Comparison of ENCODE assay signal across 21 mouse cellular contexts in genomic region chr1:82253789-82254445, GRCm38 (mm10). TPM values are rescaled to one million over a fixed set of nuclear protein-coding genes. Genes with fewer than 3 reads are reported as not detected.
DNase-seq lines count a peak whose midpoint lies in the region; ATAC-seq lines count a peak whose summit lies in the region.
"Had no signal": no experiment of that assay in that cellular context is flagged by ENCODE, and none has a peak within 500 bp of the region (broad histone marks: within the 10 kb centered on the region; RNA-seq: fewer than 3 reads in every experiment).

No protein-coding gene starts in this region.

- H3K4me3 ChIP-seq in embryonic facial prominence, embryonic 13.5 days, result no peak overlapping the region
- no peak overlapping the region for H3K4me3 ChIP-seq in embryonic facial prominence, embryonic 10.5 days
- no peak overlapping the region for H3K4me3 ChIP-seq in hindbrain, embryonic 16.5 days (ENCODE audit: low read length)
- no peak overlapping the region for H3K4me3 ChIP-seq in hindbrain, embryonic 10.5 days
- H3K4me3 ChIP-seq in lung, embryonic 16.5 days (ENCODE audit: low read length), result no peak overlapping the region
- H3K4me3 ChIP-seq: myocyte; neural tube, embryonic 15.5 days had no signal

- no peaks in the 10 kb centered on the region for H3K27me3 ChIP-seq in embryonic facial prominence, embryonic 13.5 days
- H3K27me3 ChIP-seq in embryonic facial prominence, embryonic 10.5 days (replicated peaks; ENCODE audit: low read depth, poor library complexity, severe bottlenecking), result no peaks in the 10 kb centered on the region
- no peaks in the 10 kb centered on the region for H3K27me3 ChIP-seq in hindbrain, embryonic 16.5 days (replicated peaks; ENCODE audit: control insufficient read depth, insufficient read depth, low read length)
- H3K27me3 ChIP-seq in hindbrain, embryonic 10.5 days (ENCODE audit: insufficient read depth, poor library complexity, severe bottlenecking), result no peaks in the 10 kb centered on the region
- no peaks in the 10 kb centered on the region for H3K27me3 ChIP-seq in lung, embryonic 16.5 days (ENCODE audit: control insufficient read depth, insufficient read depth, low read depth, low read length)
- H3K27me3 ChIP-seq: neural tube, embryonic 15.5 days had no signal

- WGBS in embryonic facial prominence, embryonic 13.5 days, result 63% methylated on average over 9 of the region's 9 CpGs
- WGBS in embryonic facial prominence, embryonic 10.5 days, result 83% methylated on average over 9 of the region's 9 CpGs
- 85% methylated on average over 9 of the region's 9 CpGs for WGBS in hindbrain, embryonic 16.5 days
- WGBS in hindbrain, embryonic 10.5 days, result 82% methylated on average over 9 of the region's 9 CpGs
- WGBS in lung, embryonic 16.5 days, result 54% methylated on average over 9 of the region's 9 CpGs

- H3K4me1 ChIP-seq in embryonic facial prominence, embryonic 13.5 days, result peaks cover 15% of the 10 kb centered on the region
- peaks cover 16% of the 10 kb centered on the region for H3K4me1 ChIP-seq in embryonic facial prominence, embryonic 10.5 days
- peaks cover 2% of the 10 kb centered on the region for H3K4me1 ChIP-seq in hindbrain, embryonic 16.5 days (ENCODE audit: control insufficient read depth, insufficient read depth, low read depth, low read length)
- 0 out of 2 replicates have a peak, but pooled peaks cover 5% of the 10 kb centered on the region for H3K4me1 ChIP-seq in hindbrain, embryonic 10.5 days (replicated peaks)
- peaks cover 16% of the 10 kb centered on the region; the same call in 1 of the 2 replicates for H3K4me1 ChIP-seq in lung, embryonic 16.5 days (replicated peaks; ENCODE audit: control insufficient read depth, insufficient read depth, low read length)

- no peak for DNase-seq in embryonic facial prominence, embryonic 10.5 days (ENCODE audit: low spot score)
- no peak for DNase-seq in hindbrain, embryonic 10.5 days (ENCODE audit: low spot score)
- no peak for DNase-seq in lung, adult 18-20 months
- DNase-seq in lung, postnatal 10 days, result peak; percentile 28
- DNase-seq in liver, result no peak
- DNase-seq: adrenal gland, adult 2 months; cerebellum, adult 18-20 months; gastrocnemius, postnatal 36 days; heart, postnatal 4 days; kidney, adult 11 months; midbrain, embryonic 14.5 days; thymus, postnatal 4 days had no signal

- no peak for ATAC-seq in embryonic facial prominence, embryonic 13.5 days (ENCODE audit: insufficient number of reproducible peaks, insufficient read depth, low FRiP score, low TSS enrichment, low read depth)
- 0 out of 2 replicates have a peak, but pooled peaks have one; percentile 26 for ATAC-seq in hindbrain, embryonic 16.5 days
- ATAC-seq in lung, embryonic 16.5 days (ENCODE audit: low read depth), result peak; percentile 67
- ATAC-seq: CD4-positive, CD25-positive, alpha-beta regulatory T cell, adult 4 months had no signal

- H3K9ac ChIP-seq in embryonic facial prominence, embryonic 13.5 days, result no peak overlapping the region
- no peak overlapping the region for H3K9ac ChIP-seq in hindbrain, embryonic 16.5 days (ENCODE audit: low read depth, low read length)
- H3K9ac ChIP-seq in lung, embryonic 16.5 days (ENCODE audit: low read length), result no peak overlapping the region
- H3K9ac ChIP-seq: neural tube, embryonic 15.5 days had no signal

- H3K9me3 ChIP-seq in embryonic facial prominence, embryonic 13.5 days, result no peaks in the 10 kb centered on the region
- H3K9me3 ChIP-seq in embryonic facial prominence, embryonic 10.5 days, result no peaks in the 10 kb centered on the region
- H3K9me3 ChIP-seq in hindbrain, embryonic 16.5 days (ENCODE audit: control insufficient read depth, low read length), result no peaks in the 10 kb centered on the region
- no peaks in the 10 kb centered on the region for H3K9me3 ChIP-seq in hindbrain, embryonic 10.5 days
- no peaks in the 10 kb centered on the region for H3K9me3 ChIP-seq in lung, embryonic 16.5 days (ENCODE audit: control insufficient read depth, low read length)
- H3K9me3 ChIP-seq: neural tube, embryonic 15.5 days had no signal

- H3K27ac ChIP-seq in embryonic facial prominence, embryonic 13.5 days, result peak overlapping the region; percentile 29; the same call in 1 of the 2 replicates
- H3K27ac ChIP-seq in embryonic facial prominence, embryonic 10.5 days (replicated peaks), result no peak overlapping the region
- no peak overlapping the region for H3K27ac ChIP-seq in hindbrain, embryonic 16.5 days (ENCODE audit: low read depth, low read length)
- H3K27ac ChIP-seq in hindbrain, embryonic 10.5 days, result no peak overlapping the region
- H3K27ac ChIP-seq in lung, embryonic 16.5 days (ENCODE audit: low read length), result no peak overlapping the region
- H3K27ac ChIP-seq: neural tube, embryonic 15.5 days had no signal

- H3K36me3 ChIP-seq in embryonic facial prominence, embryonic 13.5 days, result 0 out of 2 replicates have a peak, but pooled peaks cover 13% of the 10 kb centered on the region
- peaks cover 16% of the 10 kb centered on the region for H3K36me3 ChIP-seq in embryonic facial prominence, embryonic 10.5 days (replicated peaks)
- H3K36me3 ChIP-seq in hindbrain, embryonic 16.5 days (ENCODE audit: control insufficient read depth, insufficient read depth, low read length), result no peaks in the 10 kb centered on the region
- peaks cover 7% of the 10 kb centered on the region; the same call in 1 of the 2 replicates for H3K36me3 ChIP-seq in hindbrain, embryonic 10.5 days
- H3K36me3 ChIP-seq in lung, embryonic 16.5 days (ENCODE audit: control insufficient read depth, insufficient read depth, low read length), result 0 out of 2 replicates have a peak, but pooled peaks cover 2% of the 10 kb centered on the region
- H3K36me3 ChIP-seq: neural tube, embryonic 15.5 days had no signal

- no peak overlapping the region for H3K4me2 ChIP-seq in embryonic facial prominence, embryonic 13.5 days
- H3K4me2 ChIP-seq in hindbrain, embryonic 16.5 days (ENCODE audit: low read length), result no peak overlapping the region
- H3K4me2 ChIP-seq in lung, embryonic 16.5 days (ENCODE audit: low read depth, low read length), result no peak overlapping the region
- H3K4me2 ChIP-seq: heart, embryonic 11.5 days; liver, embryonic 11.5 days; neural tube, embryonic 15.5 days had no signal

RNA-seq across cellular contexts. Expression of gene Gm9747, which starts 21.0 kb away (rescaled TPM):
- 25.5 and 29.0 TPM in 2 replicates for polyA plus RNA-seq in embryonic facial prominence, embryonic 13.5 days (2015; fragmentation: Nextera tagmentation; extraction: Ambion mirVana)
- 18.7 and 24.9 TPM in 2 replicates for polyA plus RNA-seq in embryonic facial prominence, embryonic 10.5 days (2016; fragmentation: Nextera tagmentation; extraction: Ambion mirVana)
- 27.2 and 33.1 TPM in 2 replicates for polyA plus RNA-seq in hindbrain, embryonic 16.5 days (2015; fragmentation: Nextera tagmentation; extraction: Ambion mirVana)
- 23.3 and 25.1 TPM in 2 replicates for polyA plus RNA-seq in hindbrain, embryonic 10.5 days (2016; fragmentation: Nextera tagmentation; extraction: Ambion mirVana)
- polyA plus RNA-seq in lung, embryonic 16.5 days (2015; fragmentation: Nextera tagmentation; extraction: Ambion mirVana), result 32.1 and 33.9 TPM in 2 replicates
- polyA plus RNA-seq: adrenal gland, adult 2 months; CD4-positive, CD25-positive, alpha-beta regulatory T cell, adult 4 months; large intestine, adult 2 months had no signal

RNA-seq across cellular contexts. Expression of gene Irs1, which starts 37.3 kb away (rescaled TPM):
- polyA plus RNA-seq in embryonic facial prominence, embryonic 13.5 days (2015; fragmentation: Nextera tagmentation; extraction: Ambion mirVana), result 9.2 and 9.5 TPM in 2 replicates
- polyA plus RNA-seq in embryonic facial prominence, embryonic 10.5 days (2016; fragmentation: Nextera tagmentation; extraction: Ambion mirVana), result 7.9 and 8.9 TPM in 2 replicates
- 7.2 and 9.6 TPM in 2 replicates for polyA plus RNA-seq in hindbrain, embryonic 16.5 days (2015; fragmentation: Nextera tagmentation; extraction: Ambion mirVana)
- 8.3 and 9.3 TPM in 2 replicates for polyA plus RNA-seq in hindbrain, embryonic 10.5 days (2016; fragmentation: Nextera tagmentation; extraction: Ambion mirVana)
- 10.2 and 11.9 TPM in 2 replicates for polyA plus RNA-seq in lung, embryonic 16.5 days (2015; fragmentation: Nextera tagmentation; extraction: Ambion mirVana)
- polyA plus RNA-seq: CD4-positive, CD25-positive, alpha-beta regulatory T cell, adult 4 months had no signal
